Mouse (Mus musculus) cerebellum, postnatal 4 days (tissue): ENCODE measurements around the gene H2afy.

Experiments
- DNase-seq, 2 experiments: peaks; one replicate each; pipeline ENCODE4 v3.0.0; 2022; ENCODE audit warnings: low spot score in 2 of 2, mixed read lengths in 1 of 2

Gene H2afy

GRCm38 (mm10) chr13:56145523-56145922, 9.4 kb upstream of the H2afy start:
- DNase-seq = no peak

DNA sequence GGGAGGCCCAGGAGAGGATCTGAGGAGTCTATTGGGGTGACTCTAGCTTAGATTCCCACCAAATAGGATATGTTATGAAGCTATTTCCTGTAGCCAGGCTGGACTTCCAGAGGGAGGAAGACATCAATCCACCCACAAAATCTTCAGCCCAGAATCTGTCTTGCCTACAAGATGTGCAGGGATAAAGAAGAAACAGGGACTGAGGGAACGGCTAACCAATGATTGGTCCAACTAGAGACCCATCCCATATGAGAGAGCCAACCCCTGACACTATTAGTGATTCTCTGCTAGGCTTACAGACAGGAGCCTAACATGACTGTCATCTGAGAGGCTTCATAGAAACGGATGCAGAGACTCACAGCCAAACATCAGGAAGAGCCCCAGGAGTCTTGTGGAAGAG, 7.9 kb upstream of the H2afy start:
- no peak for DNase-seq

GRCm38 (mm10) chr13:56143151-56143513, 7.0 kb upstream of the H2afy start:
- DNase-seq = no peak

GRCm38 (mm10) chr13:56142382-56143150, 6.4 kb upstream of the H2afy start:
- DNase-seq = no peak

DNA sequence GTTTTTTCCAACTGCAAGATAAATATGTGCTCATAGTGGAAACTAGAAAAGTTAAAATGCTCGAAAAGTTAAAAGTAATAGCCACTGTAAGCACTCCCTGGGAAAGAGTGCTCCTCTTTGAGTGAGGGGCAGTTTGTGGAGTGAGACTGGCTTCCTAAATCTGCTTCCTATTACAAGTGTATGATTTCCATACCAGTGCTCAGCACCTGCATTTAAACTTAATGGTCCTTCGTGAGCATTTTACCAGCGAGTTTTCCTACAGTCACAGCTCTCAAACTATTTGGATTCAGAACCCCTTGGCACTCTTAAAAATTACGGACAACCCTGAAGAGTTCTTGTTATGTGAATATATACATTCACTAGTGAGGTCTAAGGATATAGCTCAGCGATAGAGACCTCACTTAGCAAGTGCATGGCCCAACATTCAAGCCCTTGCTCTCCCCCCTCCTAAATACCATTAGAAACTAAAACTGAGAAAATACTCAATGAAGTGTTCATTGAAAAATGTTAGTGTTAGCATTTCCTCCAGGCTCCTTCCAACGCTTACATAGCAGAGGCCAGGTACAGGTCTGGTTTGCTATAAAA, 3.1 kb upstream of the H2afy start:
- DNase-seq = no peak

- peak; percentile 77 to 89 for DNase-seq
Measured at GRCm38 (mm10) chr13:56135231-56136052, 719 bp downstream of the H2afy start.

DNA sequence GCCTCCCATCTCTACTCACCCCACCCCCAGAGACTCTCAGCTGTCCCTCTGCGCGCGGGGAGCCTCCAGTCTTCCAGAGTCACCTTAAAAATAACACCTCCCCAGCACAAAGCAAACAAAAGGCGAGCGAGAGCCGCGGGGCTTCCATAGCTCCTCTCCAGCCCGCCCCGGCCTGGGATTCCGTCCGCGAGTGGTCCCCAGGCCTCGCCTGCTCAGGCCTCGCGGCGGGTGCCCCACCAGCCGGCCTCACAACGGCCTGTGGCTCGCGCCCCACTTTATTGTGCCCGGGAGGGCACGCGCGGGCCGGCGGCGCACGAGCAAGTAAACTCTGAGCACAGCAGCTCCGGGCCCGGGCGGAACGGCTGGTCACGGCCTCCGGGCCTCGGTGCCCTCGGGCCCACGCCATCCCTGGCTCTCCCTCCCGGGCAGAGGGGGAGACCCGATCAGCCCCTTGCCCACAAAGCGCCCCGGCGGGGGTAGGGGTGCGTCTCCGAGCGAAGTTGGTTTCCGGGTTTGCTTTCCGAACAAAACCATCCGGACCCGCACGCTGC, 1.5 kb downstream of the H2afy start:
- peak in 1 of 2 experiments; percentile 45 for DNase-seq

DNA sequence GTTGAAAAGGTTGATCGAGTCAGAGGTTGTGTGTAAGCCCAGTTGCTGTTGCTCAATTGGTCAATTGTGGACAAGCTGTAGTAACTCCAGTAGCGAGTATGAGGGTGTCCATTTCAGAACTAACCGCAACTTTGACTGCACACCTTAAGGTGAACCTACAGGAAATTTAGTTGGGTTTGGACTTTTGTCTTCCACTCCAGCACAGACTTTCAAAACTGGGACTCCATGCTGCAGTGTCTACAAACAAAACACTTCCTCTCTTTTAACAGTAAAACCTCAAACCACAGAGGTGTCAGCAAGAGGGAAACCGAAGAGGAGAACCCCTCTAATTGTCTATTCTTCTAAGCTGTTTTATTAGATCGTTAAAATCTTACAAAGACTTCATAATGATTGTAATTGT, 2.1 kb downstream of the H2afy start:
- no peak for DNase-seq

DNA sequence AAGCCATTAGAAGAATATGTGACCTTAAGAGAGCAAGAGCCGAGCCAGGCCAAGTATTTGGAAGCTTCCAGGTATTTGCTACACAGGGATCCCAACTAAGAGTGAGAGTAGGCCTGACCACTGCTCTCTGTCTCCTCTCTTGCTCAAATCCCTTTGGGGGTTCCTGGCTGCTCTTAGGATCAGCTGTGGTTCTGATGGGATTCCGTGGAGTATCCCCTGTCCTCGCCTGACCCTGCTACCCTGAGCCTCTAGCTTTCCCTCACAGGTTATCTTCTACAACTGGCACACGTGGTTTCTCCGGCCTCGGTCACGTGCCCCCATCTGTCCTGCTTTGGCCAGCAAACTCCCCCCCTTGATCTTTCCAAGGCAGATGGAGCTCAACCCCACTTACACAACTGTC, 3.2 kb downstream of the H2afy start:
- DNase-seq = no peak

GRCm38 (mm10) chr13:56132326-56132936, 3.7 kb downstream of the H2afy start:
- DNase-seq = no peak

GRCm38 (mm10) chr13:56130544-56130943, 5.6 kb downstream of the H2afy start:
- no peak for DNase-seq

DNA sequence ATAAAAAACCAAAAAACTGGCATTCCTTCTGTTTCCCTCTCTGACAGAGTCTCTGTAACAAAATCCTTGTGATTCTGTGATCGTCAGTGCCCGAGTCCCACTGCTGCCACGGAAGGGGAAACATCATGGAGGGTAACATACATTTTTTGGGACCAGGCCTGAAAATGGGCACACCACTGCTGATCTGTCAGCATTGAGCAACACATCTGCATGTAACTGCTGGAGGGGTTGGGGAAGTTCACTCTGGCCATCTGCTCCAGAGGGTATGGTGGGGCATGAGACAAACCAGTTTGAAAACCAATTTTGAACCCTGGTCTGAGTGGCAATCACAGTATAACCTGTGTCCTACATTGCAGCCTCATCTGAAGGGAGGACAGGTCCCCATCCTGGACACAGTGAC, 6.6 kb downstream of the H2afy start:
- DNase-seq = no peak

DNA sequence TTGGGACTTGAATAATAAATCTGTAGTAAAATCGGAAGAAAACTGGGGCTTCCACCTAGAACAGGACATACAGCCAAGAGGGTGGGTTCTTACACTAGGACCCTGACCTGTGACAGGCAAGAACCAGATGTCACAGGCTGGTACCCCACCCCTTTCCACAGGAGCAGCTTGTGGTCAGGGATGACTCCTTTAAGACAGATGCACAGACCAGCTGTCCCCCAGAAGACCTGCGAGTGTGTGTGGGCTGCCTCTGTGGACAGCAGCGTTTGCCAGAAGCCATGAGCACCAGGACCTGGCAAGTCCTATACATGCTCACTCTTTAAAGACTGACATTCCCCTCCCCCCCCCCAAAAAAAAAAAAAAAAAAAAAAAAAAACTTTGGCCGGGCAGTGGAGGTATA, 7.1 kb downstream of the H2afy start:
- no peak for DNase-seq

DNA sequence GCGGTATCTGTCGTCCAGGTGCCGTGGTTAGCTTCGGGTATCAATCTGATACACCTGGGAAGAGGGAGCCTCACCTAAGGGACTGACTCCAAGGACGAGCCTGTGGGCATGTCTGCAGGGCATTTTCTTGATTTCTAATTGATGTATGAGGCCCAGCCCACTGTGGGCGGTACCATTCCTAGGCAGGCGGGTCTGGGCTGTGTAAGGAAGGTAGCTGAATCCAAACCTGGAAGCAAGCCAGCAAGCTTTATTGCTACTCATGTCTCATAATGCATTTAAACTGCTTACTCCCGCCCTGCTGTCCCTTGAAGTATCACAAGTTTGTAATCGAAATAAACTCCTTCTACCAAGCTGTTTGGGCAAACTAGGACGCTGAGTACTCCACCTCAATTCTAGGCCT, 10.5 kb downstream of the H2afy start:
- no peak for DNase-seq

DNA sequence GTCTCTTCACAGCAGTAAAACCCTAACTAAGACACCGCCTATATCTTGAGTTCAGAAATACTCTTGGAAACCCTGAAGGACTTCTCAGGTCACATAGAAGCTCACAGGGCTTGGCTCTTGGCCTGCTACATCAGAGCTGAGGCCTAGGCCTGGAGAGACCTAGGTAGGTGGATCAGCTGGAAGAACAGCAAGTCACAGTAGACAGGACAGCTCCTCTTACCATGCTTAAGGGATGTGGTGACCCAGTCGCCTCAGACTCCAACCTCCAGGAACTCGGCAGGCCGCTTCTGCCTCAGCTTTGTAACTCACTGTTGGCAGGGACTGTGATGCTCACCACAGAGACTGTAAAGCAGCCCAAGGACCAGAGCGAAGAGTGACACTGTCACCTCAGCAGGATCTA, 13.1 kb downstream of the H2afy start:
- DNase-seq = no peak

GRCm38 (mm10) chr13:56117991-56118765, 18.0 kb downstream of the H2afy start:
- no peak for DNase-seq

DNA sequence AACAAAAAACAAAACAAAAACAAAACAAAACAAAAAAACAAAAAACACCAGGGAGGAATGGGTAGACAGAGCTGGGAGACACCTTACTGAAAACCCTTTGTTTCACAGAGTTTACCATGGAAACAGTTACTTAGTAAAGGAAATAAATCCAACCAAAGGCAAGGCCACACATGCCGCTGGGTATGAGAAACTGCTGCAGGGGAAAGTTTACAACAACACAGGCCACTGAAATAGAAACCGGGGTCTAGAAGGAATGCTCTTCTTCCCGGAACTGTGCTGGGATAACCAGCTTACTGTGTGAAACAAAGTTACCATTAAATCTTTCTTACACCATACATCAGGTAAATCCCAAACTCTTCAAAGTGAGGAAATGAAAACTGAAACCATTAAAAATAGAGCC, 20.3 kb downstream of the H2afy start:
- no peak for DNase-seq

- no peak for DNase-seq
Measured at GRCm38 (mm10) chr13:56115386-56115785, 20.8 kb downstream of the H2afy start.

GRCm38 (mm10) chr13:56113431-56114248, 22.5 kb downstream of the H2afy start:
- DNase-seq = no peak

- DNase-seq = no peak
Measured at GRCm38 (mm10) chr13:56112980-56113379, 23.2 kb downstream of the H2afy start.
